Mouse (Mus musculus) testis, adult 2 months (tissue): ENCODE measurements around the gene Ctnna2.

Experiments
- CTCF ChIP-seq: fragments of 200-500 bp; IDR thresholded peaks from 2 replicates; pipeline ENCODE4 v1.5.1; 2012; ENCODE audit warnings: low read depth, mild to moderate bottlenecking, inconsistent platforms, low read length, moderate library complexity; ENCODE audit not compliant: control insufficient read depth, insufficient read depth, insufficient replicate concordance
- POLR2A ChIP-seq: fragments of 200-500 bp; IDR thresholded peaks from 2 replicates; pipeline ENCODE4 v1.6.1; 2012; ENCODE audit warnings: low read depth, mild to moderate bottlenecking, inconsistent platforms, low read length, moderate library complexity; ENCODE audit not compliant: control insufficient read depth

DNA sequence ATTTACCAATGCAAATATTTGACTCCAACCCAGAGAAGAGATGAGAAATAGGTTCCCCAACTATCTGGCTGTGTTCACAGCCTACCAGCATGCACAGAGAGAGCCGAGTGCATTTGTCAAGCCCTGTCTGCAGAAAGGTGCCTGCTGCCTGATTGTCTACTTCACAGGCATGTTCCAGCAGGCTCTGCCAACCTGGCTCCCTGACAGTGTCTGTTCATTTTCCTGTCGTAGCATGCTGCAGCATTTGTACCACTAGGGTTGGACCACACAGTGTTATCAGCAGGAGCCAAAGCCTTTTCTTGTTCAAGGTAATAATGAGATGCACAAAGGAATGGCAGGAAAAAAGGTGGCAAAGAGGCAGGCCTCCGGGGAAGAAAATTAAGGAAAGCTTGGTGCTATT is 1001.7 kb downstream of the Ctnna2 start:
- TF ChIP-seq CTCF (no peak), POLR2A (no peak)
